17 mouse cellular contexts compared by ENCODE assay signal in the genomic region with DNA sequence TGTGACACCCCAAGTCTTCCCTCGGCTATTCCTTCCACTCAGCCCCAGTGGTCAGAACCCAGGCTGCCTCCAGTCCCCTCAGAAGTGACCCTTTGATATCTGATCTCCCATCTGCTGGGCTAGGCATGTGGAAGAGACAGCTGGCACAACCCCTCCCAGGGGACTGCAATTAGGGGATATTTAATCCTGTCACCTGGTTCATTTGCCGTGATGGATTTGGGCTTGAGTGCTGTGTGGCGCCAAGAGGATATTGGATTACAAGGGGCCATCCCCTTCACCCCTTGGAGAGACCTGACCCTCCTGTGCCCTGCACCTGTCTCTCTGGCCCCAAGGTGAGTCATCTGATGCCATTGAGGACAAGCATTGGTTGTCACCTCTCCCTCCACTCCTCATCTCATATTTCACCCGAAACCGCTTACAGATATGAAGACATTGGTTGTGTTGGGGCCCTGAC. TPM values are rescaled to one million over a fixed set of nuclear protein-coding genes. Genes with fewer than 3 reads are reported as not detected.
A peak's percentile ranks its signal among the peaks of the same experiment; 100 is the strongest.
DNase-seq lines count a peak whose midpoint lies in the region; ATAC-seq lines count a peak whose summit lies in the region.
"Had no signal": no experiment of that assay in that cellular context is flagged by ENCODE, and none has a peak within 500 bp of the region (broad histone marks: within the 10 kb centered on the region; RNA-seq: fewer than 3 reads in every experiment).

A gene (plus strand): TSS at position 404 of the 454 bp plus-strand sequence.

- H3K36me3 ChIP-seq in kidney, embryonic 14.5 days (ENCODE audit: control insufficient read depth, insufficient read depth, low read length), result no peaks in the 10 kb centered on the region
- H3K36me3 ChIP-seq in embryonic facial prominence, embryonic 12.5 days, result no peaks in the 10 kb centered on the region
- H3K36me3 ChIP-seq: stomach, embryonic 15.5 days had no signal

- H3K27ac ChIP-seq in kidney, embryonic 14.5 days (ENCODE audit: low read depth, low read length), result no peak within 1 kb of the TSS
- no peak within 1 kb of the TSS; the same call in 1 of the 2 replicates for H3K27ac ChIP-seq in embryonic facial prominence, embryonic 12.5 days
- H3K27ac ChIP-seq: left cerebral cortex, adult 2 months; liver, embryonic 14.5 days; stomach, embryonic 15.5 days had no signal

- no peak within 1 kb of the TSS for H3K9ac ChIP-seq in kidney, embryonic 14.5 days (ENCODE audit: low read depth, low read length)
- H3K9ac ChIP-seq in embryonic facial prominence, embryonic 12.5 days, result no peak within 1 kb of the TSS
- H3K9ac ChIP-seq: liver, embryonic 14.5 days; stomach, embryonic 15.5 days had no signal

- H3K9me3 ChIP-seq in kidney, embryonic 14.5 days (ENCODE audit: control insufficient read depth, low read length), result no peaks in the 10 kb centered on the region
- H3K9me3 ChIP-seq in embryonic facial prominence, embryonic 12.5 days, result no peaks in the 10 kb centered on the region
- H3K9me3 ChIP-seq: stomach, embryonic 15.5 days had no signal

- H3K4me2 ChIP-seq in kidney, embryonic 14.5 days (replicated peaks; ENCODE audit: low read depth, low read length), result no peak within 1 kb of the TSS
- no peak within 1 kb of the TSS for H3K4me2 ChIP-seq in embryonic facial prominence, embryonic 12.5 days (replicated peaks)
- H3K4me2 ChIP-seq: stomach, embryonic 15.5 days had no signal

- peak; percentile 92 for ATAC-seq in kidney, embryonic 14.5 days (ENCODE audit: low FRiP score, low TSS enrichment)
- peak; percentile 72; the same call in 1 of the 2 replicates for ATAC-seq in embryonic facial prominence, embryonic 12.5 days (ENCODE audit: insufficient number of reproducible peaks, insufficient read depth, low FRiP score, low TSS enrichment)
- ATAC-seq in inflammation-experienced regulatory T-cells, adult 6 months, result no peak

- H3K4me1 ChIP-seq in kidney, embryonic 14.5 days (ENCODE audit: control insufficient read depth, insufficient read depth, low read length), result no peaks in the 10 kb centered on the region
- H3K4me1 ChIP-seq in embryonic facial prominence, embryonic 12.5 days, result no peaks in the 10 kb centered on the region
- H3K4me1 ChIP-seq: stomach, embryonic 15.5 days had no signal

- H3K27me3 ChIP-seq in kidney, embryonic 14.5 days (ENCODE audit: control insufficient read depth, insufficient read depth, low read length), result no peaks in the 10 kb centered on the region
- H3K27me3 ChIP-seq in embryonic facial prominence, embryonic 12.5 days, result no peaks in the 10 kb centered on the region
- H3K27me3 ChIP-seq: stomach, embryonic 15.5 days had no signal

- no peak within 1 kb of the TSS for H3K4me3 ChIP-seq in kidney, embryonic 14.5 days (ENCODE audit: low read length)
- H3K4me3 ChIP-seq in embryonic facial prominence, embryonic 12.5 days, result no peak within 1 kb of the TSS
- H3K4me3 ChIP-seq: left cerebral cortex, adult 2 months; stomach, embryonic 15.5 days had no signal

- WGBS in kidney, embryonic 14.5 days, result 12% methylated on average over 5 of the region's 5 CpGs
- WGBS in embryonic facial prominence, embryonic 12.5 days, result 18% methylated on average over 5 of the region's 5 CpGs

- no peak for DNase-seq in kidney, postnatal 25 days
- peak; percentile 79 for DNase-seq in embryo, embryonic 10 days (ENCODE audit: low spot score)
- peak; percentile 73 for DNase-seq in mesoderm, embryonic 11.5 days (ENCODE audit: low read depth, low spot score)
- DNase-seq in adrenal gland, postnatal 36 days, result no peak
- DNase-seq in adrenal gland, adult (ENCODE audit: inconsistent age in 2 of 2, low spot score in 1 of 2), result no peak
- DNase-seq: cerebellum, postnatal 36 days; thymus, postnatal 25 days had no signal

RNA-seq across cellular contexts. Expression of the gene that starts here (rescaled TPM):
- polyA plus RNA-seq in kidney, embryonic 14.5 days (2014; fragmentation: Nextera tagmentation; extraction: Ambion mirVana), result not detected in 2 replicates
- polyA plus RNA-seq in embryonic facial prominence, embryonic 12.5 days (2016; fragmentation: Nextera tagmentation; extraction: Ambion mirVana), result 0.37 TPM in 1 of 2 replicates, not detected in the other
- polyA plus RNA-seq in inflammation-experienced regulatory T-cells, adult 6 months (2017; shearing (Covaris generic)), result not detected
- not detected for total RNA-seq in adrenal gland, postnatal 36 days (2021)
- total RNA-seq: gastrocnemius, adult 18-20 months; left cerebral cortex, adult 2 months had no signal
- polyA plus RNA-seq: heart, embryonic 14.5 days; large intestine, adult 2 months; liver, embryonic 14.5 days; small intestine, adult 2 months; stomach, embryonic 15.5 days had no signal

Comparison
In these comparisons a context has a peak if more than half of its experiments do, and no peak if none do; other contexts are left out.
1. Peak in ATAC-seq in kidney, embryonic 14.5 days; RNA of the gene not detected or under 1 TPM.
2. Peak in ATAC-seq in embryonic facial prominence, embryonic 12.5 days; RNA of the gene not detected or under 1 TPM.
3. DNase-seq: peak in embryo, embryonic 10 days (single experiment) and mesoderm, embryonic 11.5 days (single experiment); none in kidney, postnatal 25 days (0 of 2), adrenal gland, postnatal 36 days (0 of 2) and adrenal gland, adult (0 of 2).